Mouse (Mus musculus) intestine, embryonic 16.5 days (tissue): ENCODE results near the gene Hagh. TPM values are rescaled to one million over a fixed set of nuclear protein-coding genes. Genes with fewer than 3 reads are reported as not detected.

Experiments
- ATAC-seq: fragments of 200-750 bp; cut with Nextera tagmentation; 2 replicates; pipeline ENCODE4 v1.8.0; 2017; ENCODE audit warnings: moderate TSS enrichment, moderate library complexity
- H3K27ac ChIP-seq: fragments of 300-500 bp; sonication (generic); 2 replicates; pipeline ENCODE4 v1.5.1; 2014; ENCODE audit warnings: mild to moderate bottlenecking, low read length
- H3K27me3 ChIP-seq: fragments of 300-500 bp; sonication (generic); replicated peaks from 2 replicates; pipeline ENCODE4 v1.6.1; 2014; ENCODE audit warnings: low read length, control low read depth, mixed read lengths; ENCODE audit not compliant: control insufficient read depth, insufficient read depth
- H3K36me3 ChIP-seq: fragments of 300-500 bp; sonication (generic); 2 replicates; pipeline ENCODE4 v1.6.1; 2014; ENCODE audit warnings: low read length, control low read depth; ENCODE audit not compliant: control insufficient read depth, insufficient read depth
- H3K4me1 ChIP-seq: fragments of 300-500 bp; sonication (generic); 2 replicates; pipeline ENCODE4 v1.6.1; 2014; ENCODE audit warnings: low read length, control low read depth, mixed read lengths; ENCODE audit not compliant: control insufficient read depth, insufficient read depth
- H3K4me2 ChIP-seq: fragments of 300-500 bp; sonication (generic); 2 replicates; pipeline ENCODE4 v1.6.1; 2014; ENCODE audit warnings: low read depth, low read length, control low read depth
- H3K4me3 ChIP-seq: fragments of 300-500 bp; sonication (generic); 2 replicates; pipeline ENCODE4 v1.5.1; 2014; ENCODE audit warnings: mild to moderate bottlenecking, low read length
- H3K9ac ChIP-seq: fragments of 300-500 bp; sonication (generic); 2 replicates; pipeline ENCODE4 v1.6.1; 2014; ENCODE audit warnings: low read depth, low read length
- H3K9me3 ChIP-seq: fragments of 300-500 bp; sonication (generic); 2 replicates; pipeline ENCODE4 v1.6.1; 2016; ENCODE audit warnings: low read length, control low read depth; ENCODE audit not compliant: control insufficient read depth
- WGBS: fragments of 180-500 bp; shearing (Covaris S2); extraction: QIAGEN DNeasy Blood & Tissue Kit; methylation state at CpG from one replicate; pipeline ENCODE4 v1.1.7; 2014; 5-methylcytosine and 5-hydroxymethylcytosine counted together
- polyA plus RNA-seq: library from polyadenylated mRNA; unstranded; fragments of >200 nt; fragmentation: Nextera tagmentation; extraction: Ambion mirVana; gene quantifications from 2 replicates; pipeline ENCODE4 v1.2.1, GENCODE M21; 2015

The Hagh gene
- polyA plus RNA-seq: 86.5 and 95.5 TPM in 2 replicates

- no peak within 1 kb of the TSS for H3K4me3 ChIP-seq
- no peaks in the 10 kb centered on the region for H3K9me3 ChIP-seq
- no peaks in the 10 kb centered on the region for H3K4me1 ChIP-seq
- WGBS: 65% methylated on average over 8 of the region's 8 CpGs
- H3K27ac ChIP-seq: no peak within 1 kb of the TSS
- no peak within 1 kb of the TSS for H3K4me2 ChIP-seq
- H3K36me3 ChIP-seq: no peaks in the 10 kb centered on the region
- no peaks in the 10 kb centered on the region; the same call in 1 of the 2 replicates for H3K27me3 ChIP-seq
- ATAC-seq: no peak
- no peak within 1 kb of the TSS for H3K9ac ChIP-seq
Measured at GRCm38 (mm10) chr17:24839842-24840241, at the start of gene Hagh. Gene Hagh (plus strand): TSS chr17:24840143.

GRCm38 (mm10) chr17:24792190-24792589 lies 47.8 kb upstream of the Hagh start:
- Histone ChIP-seq H3K27ac (no peak overlapping the region), H3K9me3 (no peaks in the 10 kb centered on the region), H3K4me2 (no peak overlapping the region), H3K27me3 (no peaks in the 10 kb centered on the region; the same call in 1 of the 2 replicates), H3K4me1 (no peaks in the 10 kb centered on the region), H3K36me3 (no peaks in the 10 kb centered on the region), H3K9ac (no peak overlapping the region), H3K4me3 (no peak overlapping the region)
- WGBS: 46% methylated on average over 8 of the region's 8 CpGs
- ATAC-seq: no peak

- ATAC-seq: no peak
- no peaks in the 10 kb centered on the region; the same call in 1 of the 2 replicates for H3K27me3 ChIP-seq
- WGBS: 75% methylated on average over 12 of the region's 12 CpGs
Measured at GRCm38 (mm10) chr17:24794791-24795190, 45.2 kb upstream of the Hagh start.

GRCm38 (mm10) chr17:24796969-24797368 lies 43.0 kb upstream of the Hagh start:
- no peak overlapping the region for H3K4me2 ChIP-seq
- no peak overlapping the region for H3K9ac ChIP-seq
- no peaks in the 10 kb centered on the region for H3K36me3 ChIP-seq
- WGBS: 57% methylated on average over 3 of the region's 3 CpGs
- H3K27ac ChIP-seq: no peak overlapping the region
- no peak overlapping the region for H3K4me3 ChIP-seq
- no peaks in the 10 kb centered on the region for H3K4me1 ChIP-seq
- H3K9me3 ChIP-seq: no peaks in the 10 kb centered on the region
- no peaks in the 10 kb centered on the region for H3K27me3 ChIP-seq
- no peak for ATAC-seq

More at GRCm38 (mm10) chr17:24794791-24795190, 45.2 kb upstream of the Hagh start:
- H3K4me3 ChIP-seq: no peak overlapping the region
- no peak overlapping the region for H3K9ac ChIP-seq
- H3K4me1 ChIP-seq: no peaks in the 10 kb centered on the region
- no peak overlapping the region for H3K4me2 ChIP-seq
- H3K36me3 ChIP-seq: no peaks in the 10 kb centered on the region
- H3K9me3 ChIP-seq: no peaks in the 10 kb centered on the region
- no peak overlapping the region for H3K27ac ChIP-seq

- no peaks in the 10 kb centered on the region for H3K4me1 ChIP-seq
- 58% methylated on average over 9 of the region's 9 CpGs for WGBS
- no peak overlapping the region for H3K9ac ChIP-seq
- no peaks in the 10 kb centered on the region for H3K27me3 ChIP-seq
- H3K36me3 ChIP-seq: no peaks in the 10 kb centered on the region
- no peak overlapping the region for H3K4me3 ChIP-seq
- H3K27ac ChIP-seq: no peak overlapping the region
- no peak overlapping the region for H3K4me2 ChIP-seq
- no peaks in the 10 kb centered on the region for H3K9me3 ChIP-seq
- ATAC-seq: no peak
Measured at GRCm38 (mm10) chr17:24798229-24798628, 41.7 kb upstream of the Hagh start.

GRCm38 (mm10) chr17:24799476-24799875 lies 40.5 kb upstream of the Hagh start:
- no peaks in the 10 kb centered on the region for H3K36me3 ChIP-seq
- no peak for ATAC-seq
- H3K4me1 ChIP-seq: peaks cover 1% of the 10 kb centered on the region
- no peak overlapping the region for H3K9ac ChIP-seq
- no peak overlapping the region for H3K27ac ChIP-seq
- 82% methylated on average over 4 of the region's 4 CpGs for WGBS
- no peaks in the 10 kb centered on the region for H3K9me3 ChIP-seq
- H3K4me3 ChIP-seq: no peak overlapping the region
- no peak overlapping the region for H3K4me2 ChIP-seq
- peaks cover 3% of the 10 kb centered on the region; the same call in 1 of the 2 replicates for H3K27me3 ChIP-seq

GRCm38 (mm10) chr17:24800524-24800923 lies 39.4 kb upstream of the Hagh start:
- no peaks in the 10 kb centered on the region for H3K36me3 ChIP-seq
- 50% methylated on average over 3 of the region's 3 CpGs for WGBS
- H3K9ac ChIP-seq: no peak overlapping the region
- H3K9me3 ChIP-seq: no peaks in the 10 kb centered on the region
- H3K27me3 ChIP-seq: peaks cover 7% of the 10 kb centered on the region; the same call in 1 of the 2 replicates
- ATAC-seq: no peak
- H3K4me1 ChIP-seq: peaks cover 4% of the 10 kb centered on the region
- no peak overlapping the region for H3K27ac ChIP-seq
- H3K4me2 ChIP-seq: no peak overlapping the region
- no peak overlapping the region for H3K4me3 ChIP-seq

GRCm38 (mm10) chr17:24803952-24804951 lies 35.7 kb upstream of the Hagh start, which contains the start of gene Meiob:
Gene Meiob (plus strand): TSS chr17:24804289.
- Histone ChIP-seq H3K9ac (peak within 1 kb of the TSS; percentile 65), H3K9me3 (no peaks in the 10 kb centered on the region), H3K4me2 (peak within 1 kb of the TSS; percentile 87), H3K4me3 (peak within 1 kb of the TSS; percentile 70), H3K36me3 (no peaks in the 10 kb centered on the region), H3K4me1 (peaks cover 4% of the 10 kb centered on the region), H3K27ac (no peak within 1 kb of the TSS), H3K27me3 (peaks cover 12% of the 10 kb centered on the region; the same call in 1 of the 2 replicates)
- ATAC-seq: peak; percentile 95
- WGBS: under 1% methylated on average over 71 of the region's 71 CpGs

GRCm38 (mm10) chr17:24811211-24811610 lies 28.7 kb upstream of the Hagh start:
- Histone ChIP-seq H3K27me3 (no peaks in the 10 kb centered on the region), H3K4me1 (no peaks in the 10 kb centered on the region), H3K4me2 (no peak overlapping the region), H3K27ac (no peak overlapping the region), H3K9ac (no peak overlapping the region), H3K36me3 (no peaks in the 10 kb centered on the region), H3K9me3 (no peaks in the 10 kb centered on the region), H3K4me3 (no peak overlapping the region)
- WGBS: 68% methylated on average over 3 of the region's 3 CpGs
- ATAC-seq: no peak
